Mouse (Mus musculus) midbrain, embryonic 11.5 days (tissue): ENCODE results near the gene Cfdp1. TPM values are rescaled to one million over a fixed set of nuclear protein-coding genes. Genes with fewer than 3 reads are reported as not detected.

Experiments used
- ATAC-seq: fragments of 200-750 bp; cut with Nextera tagmentation; 2 replicates; pipeline ENCODE4 v1.8.0; 2017; ENCODE audit warnings: moderate TSS enrichment, moderate library complexity; ENCODE audit not compliant: low FRiP score
- DNase-seq: peaks from one replicate; pipeline ENCODE4 v3.0.0; 2015; ENCODE audit warnings: low spot score; ENCODE audit errors: missing footprints
- H3K27ac ChIP-seq: fragments of 300-500 bp; sonication (generic); 2 replicates; pipeline ENCODE4 v1.5.1; 2014; ENCODE audit warnings: low read depth, low read length
- H3K27me3 ChIP-seq: fragments of 300-500 bp; sonication (generic); 2 replicates; pipeline ENCODE4 v1.6.1; 2014; ENCODE audit warnings: mild to moderate bottlenecking, low read length, moderate library complexity, mixed read lengths; ENCODE audit not compliant: control insufficient read depth, insufficient read depth
- H3K36me3 ChIP-seq: fragments of 300-500 bp; sonication (generic); 2 replicates; pipeline ENCODE4 v1.6.1; 2014; ENCODE audit warnings: mild to moderate bottlenecking, low read length, moderate library complexity, mixed read lengths; ENCODE audit not compliant: control insufficient read depth, insufficient read depth
- H3K4me1 ChIP-seq: fragments of 300-500 bp; sonication (generic); 2 replicates; pipeline ENCODE4 v1.6.1; 2014; ENCODE audit warnings: low read length; ENCODE audit not compliant: control insufficient read depth, insufficient read depth
- H3K4me2 ChIP-seq: fragments of 300-500 bp; sonication (generic); 2 replicates; pipeline ENCODE4 v1.6.1; 2014; ENCODE audit warnings: mild to moderate bottlenecking, moderate library complexity
- H3K4me3 ChIP-seq: fragments of 300-500 bp; sonication (generic); 2 replicates; pipeline ENCODE4 v1.5.1; 2014; ENCODE audit warnings: low read depth, low read length
- H3K9ac ChIP-seq: fragments of 300-500 bp; sonication (generic); 2 replicates; pipeline ENCODE4 v1.6.1; 2014; ENCODE audit warnings: low read length
- H3K9me3 ChIP-seq: fragments of 300-500 bp; sonication (generic); 2 replicates; pipeline ENCODE4 v1.6.1; 2016; ENCODE audit warnings: low read length; ENCODE audit not compliant: control insufficient read depth
- WGBS: fragments of 180-500 bp; shearing (Covaris S2); extraction: QIAGEN DNeasy Blood & Tissue Kit; methylation state at CpG from one replicate; pipeline ENCODE4 v1.1.7; 2014; 5-methylcytosine and 5-hydroxymethylcytosine counted together
- polyA plus RNA-seq: library from polyadenylated mRNA; unstranded; fragments of >200 nt; fragmentation: Nextera tagmentation; extraction: Ambion mirVana; gene quantifications from 2 replicates; pipeline ENCODE4 v1.2.1, GENCODE M21; 2014

Cfdp1 gene
- polyA plus RNA-seq, 1 experiment from 2014 or later, result 209 TPM

GRCm38 (mm10) chr8:111832983-111833382 is 21.1 kb downstream of the Cfdp1 start:
- no peak overlapping the region for H3K4me2 ChIP-seq
- no peaks in the 10 kb centered on the region for H3K9me3 ChIP-seq
- DNase-seq, result peak; percentile 2
- no peak overlapping the region for H3K27ac ChIP-seq
- H3K4me3 ChIP-seq, result no peak overlapping the region
- H3K4me1 ChIP-seq, result no peaks in the 10 kb centered on the region
- 92% methylated on average over 5 of the region's 5 CpGs for WGBS
- no peak for ATAC-seq
- no peak overlapping the region for H3K9ac ChIP-seq
- H3K36me3 ChIP-seq, result peaks cover 5% of the 10 kb centered on the region
- no peaks in the 10 kb centered on the region for H3K27me3 ChIP-seq

GRCm38 (mm10) chr8:111831996-111832395 is 22.1 kb downstream of the Cfdp1 start:
- 84% methylated on average over 4 of the region's 4 CpGs for WGBS

GRCm38 (mm10) chr8:111828595-111828994 is 25.5 kb downstream of the Cfdp1 start:
- no peak overlapping the region for H3K4me3 ChIP-seq
- DNase-seq, result peak; percentile 56
- H3K9ac ChIP-seq, result no peak overlapping the region
- H3K9me3 ChIP-seq, result no peaks in the 10 kb centered on the region
- no peaks in the 10 kb centered on the region for H3K27me3 ChIP-seq
- no peak overlapping the region for H3K4me2 ChIP-seq
- no peak overlapping the region for H3K27ac ChIP-seq
- ATAC-seq, result no peak
- no peaks in the 10 kb centered on the region for H3K4me1 ChIP-seq
- peaks cover 7% of the 10 kb centered on the region for H3K36me3 ChIP-seq
- 89% methylated on average over 6 of the region's 6 CpGs for WGBS

More at GRCm38 (mm10) chr8:111831996-111832395, 22.1 kb downstream of the Cfdp1 start:
- Histone ChIP-seq H3K36me3 (peaks cover 5% of the 10 kb centered on the region), H3K27ac (no peak overlapping the region), H3K4me1 (no peaks in the 10 kb centered on the region), H3K4me2 (no peak overlapping the region), H3K27me3 (no peaks in the 10 kb centered on the region), H3K9ac (no peak overlapping the region), H3K4me3 (no peak overlapping the region), H3K9me3 (no peaks in the 10 kb centered on the region)
- DNase-seq, result peak; percentile 67
- ATAC-seq, result no peak

- ATAC-seq, result no peak
- Histone ChIP-seq H3K9ac (no peak overlapping the region), H3K4me2 (no peak overlapping the region), H3K4me3 (no peak overlapping the region), H3K4me1 (no peaks in the 10 kb centered on the region), H3K36me3 (peaks cover 6% of the 10 kb centered on the region; the same call in 1 of the 2 replicates), H3K27me3 (no peaks in the 10 kb centered on the region), H3K27ac (no peak overlapping the region), H3K9me3 (no peaks in the 10 kb centered on the region)
- DNase-seq, result peak; percentile 83
- 74% methylated on average over 6 of the region's 6 CpGs for WGBS
Measured at GRCm38 (mm10) chr8:111825219-111825618, 28.9 kb downstream of the Cfdp1 start.

- no peaks in the 10 kb centered on the region for H3K4me1 ChIP-seq
- no peak overlapping the region for H3K4me3 ChIP-seq
- no peaks in the 10 kb centered on the region for H3K27me3 ChIP-seq
- no peak overlapping the region for H3K27ac ChIP-seq
- no peak overlapping the region for H3K9ac ChIP-seq
- ATAC-seq (no peak), DNase-seq (peak; percentile 68)
- WGBS, result 96% methylated on average over 5 of the region's 5 CpGs
- peaks cover 6% of the 10 kb centered on the region; the same call in 1 of the 2 replicates for H3K36me3 ChIP-seq
- no peak overlapping the region for H3K4me2 ChIP-seq
- no peaks in the 10 kb centered on the region for H3K9me3 ChIP-seq
Measured at GRCm38 (mm10) chr8:111824334-111824733, 29.8 kb downstream of the Cfdp1 start.

- Histone ChIP-seq H3K36me3 (peaks cover 6% of the 10 kb centered on the region; the same call in 1 of the 2 replicates), H3K9ac (no peak overlapping the region), H3K4me2 (no peak overlapping the region), H3K9me3 (no peaks in the 10 kb centered on the region), H3K4me1 (no peaks in the 10 kb centered on the region), H3K4me3 (no peak overlapping the region), H3K27ac (no peak overlapping the region), H3K27me3 (no peaks in the 10 kb centered on the region)
- WGBS, result 93% methylated on average over 10 of the region's 10 CpGs
- DNase-seq (peak; percentile 64), ATAC-seq (no peak)
Measured at GRCm38 (mm10) chr8:111821199-111821598, 32.9 kb downstream of the Cfdp1 start.

GRCm38 (mm10) chr8:111820691-111821090 is 33.4 kb downstream of the Cfdp1 start:
- Histone ChIP-seq H3K4me2 (no peak overlapping the region), H3K4me3 (no peak overlapping the region), H3K27me3 (no peaks in the 10 kb centered on the region), H3K4me1 (no peaks in the 10 kb centered on the region), H3K9ac (no peak overlapping the region), H3K9me3 (no peaks in the 10 kb centered on the region), H3K36me3 (peaks cover 6% of the 10 kb centered on the region; the same call in 1 of the 2 replicates), H3K27ac (no peak overlapping the region)
- no peak for ATAC-seq
- 93% methylated on average over 4 of the region's 4 CpGs for WGBS
- peak; percentile 33 for DNase-seq

- Histone ChIP-seq H3K4me2 (no peak overlapping the region), H3K4me1 (no peaks in the 10 kb centered on the region), H3K27me3 (no peaks in the 10 kb centered on the region), H3K27ac (no peak overlapping the region), H3K36me3 (peaks cover 6% of the 10 kb centered on the region; the same call in 1 of the 2 replicates), H3K9me3 (no peaks in the 10 kb centered on the region), H3K4me3 (no peak overlapping the region), H3K9ac (no peak overlapping the region)
- DNase-seq (peak; percentile 67), ATAC-seq (no peak)
- 85% methylated on average over 12 of the region's 12 CpGs for WGBS
Measured at GRCm38 (mm10) chr8:111820018-111820417, 34.1 kb downstream of the Cfdp1 start.

GRCm38 (mm10) chr8:111818556-111818955 is 35.5 kb downstream of the Cfdp1 start:
- Histone ChIP-seq H3K4me1 (no peaks in the 10 kb centered on the region), H3K4me2 (no peak overlapping the region), H3K9me3 (no peaks in the 10 kb centered on the region), H3K36me3 (peaks cover 4% of the 10 kb centered on the region; the same call in 1 of the 2 replicates), H3K9ac (no peak overlapping the region), H3K27me3 (no peaks in the 10 kb centered on the region), H3K27ac (no peak overlapping the region), H3K4me3 (no peak overlapping the region)
- 96% methylated on average over 3 of the region's 3 CpGs for WGBS
- no peak for ATAC-seq
- no peak for DNase-seq
